In genomic region chr12:33308668-33309067, GRCm38 (mm10) we compare ENCODE assay signal across 12 mouse cellular contexts.
"Had no signal": no experiment of that assay in that cellular context is flagged by ENCODE, and none has a peak within 500 bp of the region (broad histone marks: within the 10 kb centered on the region; RNA-seq: fewer than 3 reads in every experiment).

No protein-coding gene starts in this region.

- DNase-seq: kidney, adult 18-20 months; layer of hippocampus, postnatal 36 days; lung, postnatal 14 days; midbrain, embryonic 14.5 days; thymus, adult 18-20 months; thymus, postnatal 25 days had no signal

- H3K27ac ChIP-seq: intestine, embryonic 15.5 days; limb, embryonic 12.5 days; lung, embryonic 15.5 days; midbrain, embryonic 10.5 days; neural tube, embryonic 15.5 days had no signal

- H3K27me3 ChIP-seq: intestine, embryonic 15.5 days; lung, embryonic 15.5 days; neural tube, embryonic 15.5 days had no signal

- H3K4me3 ChIP-seq: intestine, embryonic 15.5 days; limb, embryonic 12.5 days; lung, embryonic 15.5 days; midbrain, embryonic 10.5 days; myocyte; neural tube, embryonic 15.5 days had no signal

- H3K9me3 ChIP-seq: intestine, embryonic 15.5 days; limb, embryonic 12.5 days; lung, embryonic 15.5 days; midbrain, embryonic 10.5 days; neural tube, embryonic 15.5 days had no signal

- H3K9ac ChIP-seq: intestine, embryonic 15.5 days; limb, embryonic 12.5 days; lung, embryonic 15.5 days; neural tube, embryonic 15.5 days had no signal

- H3K36me3 ChIP-seq: intestine, embryonic 15.5 days; limb, embryonic 12.5 days; lung, embryonic 15.5 days; midbrain, embryonic 10.5 days; neural tube, embryonic 15.5 days had no signal

- ATAC-seq: intestine, embryonic 15.5 days had no signal

- H3K4me2 ChIP-seq: intestine, embryonic 15.5 days; limb, embryonic 12.5 days; lung, embryonic 15.5 days; neural tube, embryonic 15.5 days had no signal
